Mouse (Mus musculus): ENCODE measurements around the gene Nat8f2. TPM values are rescaled to one million over a fixed set of nuclear protein-coding genes. Genes with fewer than 3 reads are reported as not detected.

Gene Nat8f2
- polyA plus RNA-seq, 1 experiment from 2014 or later, result not detected

- no peak within 1 kb of the TSS for H3K9ac ChIP-seq (ENCODE audit: low read length)
- H3K4me1 ChIP-seq (replicated peaks; ENCODE audit: control insufficient read depth, insufficient read depth), result no peaks in the 10 kb centered on the region
- no peak within 1 kb of the TSS for H3K4me3 ChIP-seq (ENCODE audit: low read depth, low read length)
- DNase-seq (ENCODE audit: low spot score) (no peak), ATAC-seq (ENCODE audit: low FRiP score, low TSS enrichment) (no peak)
- no peaks in the 10 kb centered on the region for H3K9me3 ChIP-seq (ENCODE audit: control insufficient read depth, low read length)
- no peaks in the 10 kb centered on the region for H3K27me3 ChIP-seq (ENCODE audit: control insufficient read depth, insufficient read depth, low read length)
- 48% methylated on average over 7 of the region's 7 CpGs for WGBS
- no peak within 1 kb of the TSS for H3K27ac ChIP-seq (replicated peaks)
- H3K36me3 ChIP-seq (ENCODE audit: control insufficient read depth, insufficient read depth, low read length), result no peaks in the 10 kb centered on the region
- TF ChIP-seq EP300 (optimal IDR thresholded peaks at IDR 0.05), result no peak
- no peak for TF ChIP-seq CTCF (IDR thresholded peaks at IDR 0.05; ENCODE audit: low read depth)
- no peak within 1 kb of the TSS for H3K4me2 ChIP-seq (replicated peaks; ENCODE audit: low read depth)
These were observed 37.1 kb downstream of the Nat8f2 start, which contains the start of gene Nat8 for GRCm38 (mm10) chr6:85831796-85832321. TSS of gene Nat8 (minus strand) at chr6:85832082.

- DNase-seq (ENCODE audit: low spot score), result no peak
- no peaks in the 10 kb centered on the region for H3K27me3 ChIP-seq (ENCODE audit: control insufficient read depth, insufficient read depth, low read length)
- H3K4me1 ChIP-seq (replicated peaks; ENCODE audit: control insufficient read depth, insufficient read depth), result no peaks in the 10 kb centered on the region
- TF ChIP-seq CTCF (IDR thresholded peaks at IDR 0.05; ENCODE audit: low read depth) (no peak), EP300 (optimal IDR thresholded peaks at IDR 0.05) (no peak)
- no peak overlapping the region for H3K9ac ChIP-seq (ENCODE audit: low read length)
- no peak overlapping the region for H3K27ac ChIP-seq (replicated peaks)
- no peak overlapping the region for H3K4me3 ChIP-seq (ENCODE audit: low read depth, low read length)
- 50% methylated on average over 1 of the region's 1 CpGs for WGBS
- no peak for ATAC-seq (ENCODE audit: low FRiP score, low TSS enrichment)
- no peaks in the 10 kb centered on the region for H3K36me3 ChIP-seq (ENCODE audit: control insufficient read depth, insufficient read depth, low read length)
- H3K9me3 ChIP-seq (ENCODE audit: control insufficient read depth, low read length), result no peaks in the 10 kb centered on the region
- H3K4me2 ChIP-seq (replicated peaks; ENCODE audit: low read depth), result no peak overlapping the region
These were observed 39.5 kb downstream of the Nat8f2 start for GRCm38 (mm10) chr6:85829462-85829861.

- no peak overlapping the region for H3K27ac ChIP-seq (replicated peaks)
- H3K4me2 ChIP-seq (replicated peaks; ENCODE audit: low read depth), result no peak overlapping the region
- no peak for ATAC-seq (ENCODE audit: low FRiP score, low TSS enrichment)
- H3K9me3 ChIP-seq (ENCODE audit: control insufficient read depth, low read length), result no peaks in the 10 kb centered on the region
- H3K36me3 ChIP-seq (ENCODE audit: control insufficient read depth, insufficient read depth, low read length), result no peaks in the 10 kb centered on the region
- no peak for DNase-seq (ENCODE audit: low spot score)
- no peaks in the 10 kb centered on the region for H3K27me3 ChIP-seq (ENCODE audit: control insufficient read depth, insufficient read depth, low read length)
- TF ChIP-seq CTCF (IDR thresholded peaks at IDR 0.05; ENCODE audit: low read depth) (no peak), EP300 (optimal IDR thresholded peaks at IDR 0.05) (no peak)
- no peak overlapping the region for H3K9ac ChIP-seq (ENCODE audit: low read length)
- H3K4me3 ChIP-seq (ENCODE audit: low read depth, low read length), result no peak overlapping the region
- 90% methylated on average over 2 of the region's 2 CpGs for WGBS
- H3K4me1 ChIP-seq (replicated peaks; ENCODE audit: control insufficient read depth, insufficient read depth), result no peaks in the 10 kb centered on the region
These were observed 43.1 kb downstream of the Nat8f2 start for GRCm38 (mm10) chr6:85825886-85826285.

- no peak for DNase-seq (ENCODE audit: low spot score)
- H3K27me3 ChIP-seq (ENCODE audit: control insufficient read depth, insufficient read depth, low read length), result no peaks in the 10 kb centered on the region
- H3K36me3 ChIP-seq (ENCODE audit: control insufficient read depth, insufficient read depth, low read length), result no peaks in the 10 kb centered on the region
- no peak overlapping the region for H3K27ac ChIP-seq (replicated peaks)
- H3K4me3 ChIP-seq (ENCODE audit: low read depth, low read length), result no peak overlapping the region
- H3K4me2 ChIP-seq (replicated peaks; ENCODE audit: low read depth), result no peak overlapping the region
- no peaks in the 10 kb centered on the region for H3K9me3 ChIP-seq (ENCODE audit: control insufficient read depth, low read length)
- TF ChIP-seq CTCF (IDR thresholded peaks at IDR 0.05; ENCODE audit: low read depth) (no peak), EP300 (optimal IDR thresholded peaks at IDR 0.05) (no peak)
- H3K9ac ChIP-seq (ENCODE audit: low read length), result no peak overlapping the region
- WGBS, result 60% methylated on average over 1 of the region's 1 CpGs
- H3K4me1 ChIP-seq (replicated peaks; ENCODE audit: control insufficient read depth, insufficient read depth), result no peaks in the 10 kb centered on the region
- ATAC-seq (ENCODE audit: low FRiP score, low TSS enrichment), result no peak
These were observed 45.4 kb downstream of the Nat8f2 start for GRCm38 (mm10) chr6:85823382-85824090.

GRCm38 (mm10) chr6:85822286-85822685 lies 46.7 kb downstream of the Nat8f2 start:
- 84% methylated on average over 4 of the region's 4 CpGs for WGBS
- TF ChIP-seq CTCF (IDR thresholded peaks at IDR 0.05; ENCODE audit: low read depth) (no peak), EP300 (optimal IDR thresholded peaks at IDR 0.05) (no peak)
- no peak for ATAC-seq (ENCODE audit: low FRiP score, low TSS enrichment)
- no peak overlapping the region for H3K27ac ChIP-seq (replicated peaks)
- H3K36me3 ChIP-seq (ENCODE audit: control insufficient read depth, insufficient read depth, low read length), result no peaks in the 10 kb centered on the region
- no peak overlapping the region for H3K4me3 ChIP-seq (ENCODE audit: low read depth, low read length)
- no peaks in the 10 kb centered on the region for H3K27me3 ChIP-seq (ENCODE audit: control insufficient read depth, insufficient read depth, low read length)
- no peaks in the 10 kb centered on the region for H3K4me1 ChIP-seq (replicated peaks; ENCODE audit: control insufficient read depth, insufficient read depth)
- no peak overlapping the region for H3K9ac ChIP-seq (ENCODE audit: low read length)
- no peak for DNase-seq (ENCODE audit: low spot score)
- H3K4me2 ChIP-seq (replicated peaks; ENCODE audit: low read depth), result no peak overlapping the region
- no peaks in the 10 kb centered on the region for H3K9me3 ChIP-seq (ENCODE audit: control insufficient read depth, low read length)

- WGBS, result 86% methylated on average over 5 of the region's 5 CpGs
- Histone ChIP-seq H3K4me3 (ENCODE audit: low read depth, low read length) (no peak within 1 kb of the TSS), H3K27me3 (ENCODE audit: control insufficient read depth, insufficient read depth, low read length) (no peaks in the 10 kb centered on the region), H3K27ac (replicated peaks) (no peak within 1 kb of the TSS), H3K4me2 (replicated peaks; ENCODE audit: low read depth) (no peak within 1 kb of the TSS), H3K9ac (ENCODE audit: low read length) (no peak within 1 kb of the TSS), H3K4me1 (replicated peaks; ENCODE audit: control insufficient read depth, insufficient read depth) (no peaks in the 10 kb centered on the region), H3K9me3 (ENCODE audit: control insufficient read depth, low read length) (no peaks in the 10 kb centered on the region), H3K36me3 (ENCODE audit: control insufficient read depth, insufficient read depth, low read length) (no peaks in the 10 kb centered on the region)
- TF ChIP-seq EP300 (optimal IDR thresholded peaks at IDR 0.05) (no peak), CTCF (IDR thresholded peaks at IDR 0.05; ENCODE audit: low read depth) (no peak)
- DNase-seq (ENCODE audit: low spot score) (no peak), ATAC-seq (ENCODE audit: low FRiP score, low TSS enrichment) (no peak)
These were observed 48.1 kb downstream of the Nat8f2 start, which contains the start of the genes Nat8f6 and Nat8f5 for GRCm38 (mm10) chr6:85820837-85821236. TSS of gene Nat8f6 (minus strand) at chr6:85820954. TSS of gene Nat8f5 (minus strand) at chr6:85820972.

Measured in stomach, postnatal 0 days (tissue).